20 mouse cellular contexts compared by ENCODE assay signal in genomic region chr12:5921262-5921661, GRCm38 (mm10).
DNase-seq lines count a peak whose midpoint lies in the region; ATAC-seq and TF ChIP-seq lines count a peak whose summit lies in the region.
"Had no signal": no experiment of that assay in that cellular context is flagged by ENCODE, and none has a peak within 500 bp of the region (broad histone marks: within the 10 kb centered on the region; RNA-seq: fewer than 3 reads in every experiment).

No protein-coding gene starts in this region.

- no peak overlapping the region for H3K4me3 ChIP-seq in lung, postnatal 0 days (ENCODE audit: low read depth, low read length)
- H3K4me3 ChIP-seq: gastrocnemius, adult 2 months; limb, embryonic 15.5 days; liver, embryonic 15.5 days; midbrain, embryonic 13.5 days had no signal

- H3K4me2 ChIP-seq in lung, postnatal 0 days (replicated peaks; ENCODE audit: low read depth, low read length) = no peak overlapping the region
- H3K4me2 ChIP-seq: heart, embryonic 11.5 days; limb, embryonic 15.5 days; liver, embryonic 15.5 days; midbrain, embryonic 13.5 days had no signal

- H3K4me1 ChIP-seq in lung, postnatal 0 days (ENCODE audit: insufficient read depth, low read depth, low read length) = no peaks in the 10 kb centered on the region
- H3K4me1 ChIP-seq: limb, embryonic 15.5 days; liver, embryonic 15.5 days; midbrain, embryonic 13.5 days had no signal

- ATAC-seq in cerebellum, adult (ENCODE audit: insufficient number of reproducible peaks, low FRiP score, low TSS enrichment) = peak; percentile 62
- no peak for ATAC-seq in lung, postnatal 0 days
- ATAC-seq: midbrain, embryonic 13.5 days had no signal

- H3K9ac ChIP-seq in lung, postnatal 0 days (replicated peaks; ENCODE audit: low read depth) = no peak overlapping the region
- H3K9ac ChIP-seq: limb, embryonic 15.5 days; liver, embryonic 15.5 days; midbrain, embryonic 13.5 days had no signal

- H3K27ac ChIP-seq in lung, postnatal 0 days (ENCODE audit: low read length) = no peak overlapping the region
- H3K27ac ChIP-seq: gastrocnemius, adult 2 months; kidney, postnatal 0 days; limb, embryonic 15.5 days; liver, embryonic 15.5 days; midbrain, embryonic 13.5 days had no signal

- intact Hi-C loops in left cerebral cortex, postnatal 4 days (cut with DNase I) = no loop called here

- TF ChIP-seq CTCF in lung, postnatal 0 days (IDR thresholded peaks at IDR 0.05) = no peak

- TF ChIP-seq EP300 in lung, postnatal 0 days (IDR thresholded peaks at IDR 0.05) = no peak

- no peaks in the 10 kb centered on the region for H3K27me3 ChIP-seq in lung, postnatal 0 days (replicated peaks; ENCODE audit: insufficient read depth, low read length)
- H3K27me3 ChIP-seq: limb, embryonic 15.5 days; liver, embryonic 15.5 days; midbrain, embryonic 13.5 days had no signal

- DNase-seq in cerebellum, adult 11 months = no peak
- DNase-seq in left cerebral cortex, postnatal 4 days = peak; percentile 44
- no peak for DNase-seq in left cerebral cortex, adult 9 months (ENCODE audit: low spot score in 2 of 2)
- DNase-seq in cerebellum, postnatal 36 days = peak; percentile 5 to 11
- DNase-seq in layer of hippocampus, postnatal 36 days = peak; percentile 12 to 15
- no peak for DNase-seq in lung, postnatal 0 days (ENCODE audit: low spot score)
- no peak for DNase-seq in natural killer cell, adult 2 months (ENCODE audit: low spot score in 2 of 2)
- DNase-seq: embryo, embryonic 11 days; gastrocnemius, adult 2 months; heart, postnatal 10 days; kidney, adult 18-20 months; spleen, adult 18-20 months; thymus, postnatal 4 days had no signal

- no peaks in the 10 kb centered on the region for H3K9me3 ChIP-seq in lung, postnatal 0 days (ENCODE audit: low read length)
- H3K9me3 ChIP-seq: G1E; limb, embryonic 15.5 days; liver, embryonic 15.5 days; midbrain, embryonic 13.5 days had no signal

- no peaks in the 10 kb centered on the region for H3K36me3 ChIP-seq in lung, postnatal 0 days (ENCODE audit: insufficient read depth, low read length)
- H3K36me3 ChIP-seq: G1E; limb, embryonic 15.5 days; liver, embryonic 15.5 days; midbrain, embryonic 13.5 days had no signal

- WGBS in lung, postnatal 0 days = 71% methylated on average over 1 of the region's 1 CpGs

Comparison
In these comparisons a context has a peak if more than half of its experiments do, and no peak if none do; other contexts are left out.
1. DNase-seq: peak in left cerebral cortex, postnatal 4 days (single experiment), cerebellum, postnatal 36 days (2 of 2) and layer of hippocampus, postnatal 36 days (2 of 2); none in cerebellum, adult 11 months (single experiment), left cerebral cortex, adult 9 months (0 of 2), lung, postnatal 0 days (single experiment) and natural killer cell, adult 2 months (0 of 2).